Mouse (Mus musculus) lung, adult 2 months (tissue): Measurements from ENCODE around the gene Frat2. TPM values are rescaled to one million over a fixed set of nuclear protein-coding genes. Genes with fewer than 3 reads are reported as not detected.

ENCODE experiments used
- DNase-seq: peaks from one replicate; pipeline ENCODE4 v3.0.0; 2022
- H3K4me1 ChIP-seq: fragments of 200-500 bp; 2 replicates; pipeline ENCODE4 v1.6.1; 2011; ENCODE audit warnings: low read length; ENCODE audit not compliant: control insufficient read depth, insufficient read depth
- H3K4me3 ChIP-seq: fragments of 200-500 bp; replicated peaks from 2 replicates; pipeline ENCODE3; 2011; ENCODE audit warnings: low read depth, mild to moderate bottlenecking, control low read depth, low read length; ENCODE audit errors: extremely low read depth
- CTCF ChIP-seq: fragments of 200-500 bp; IDR thresholded peaks from 2 replicates; pipeline ENCODE4 v1.5.1; 2011; ENCODE audit warnings: mild to moderate bottlenecking, low read length, control low read depth; ENCODE audit not compliant: insufficient read depth
- POLR2A ChIP-seq: fragments of 200-500 bp; IDR thresholded peaks from 2 replicates; pipeline ENCODE4 v1.6.1; 2011; ENCODE audit warnings: low read depth, mild to moderate bottlenecking, control low read depth, low read length, borderline replicate concordance; ENCODE audit errors: extremely low read depth
- WGBS: fragments of 180-500 bp; shearing (Covaris S2); methylation state at CpG from one replicate; pipeline ENCODE4 v1.1.7; 2018; 5-methylcytosine and 5-hydroxymethylcytosine counted together
- polyA plus RNA-seq: library from polyadenylated mRNA; depleted of rRNA; stranded (reverse); fragments of >200 nt; gene quantifications from 2 replicates; pipeline ENCODE4 v1.2.3, GENCODE M21; 2012

Gene Frat2
- polyA plus RNA-seq, 1 experiment = 3.3 TPM

DNA sequence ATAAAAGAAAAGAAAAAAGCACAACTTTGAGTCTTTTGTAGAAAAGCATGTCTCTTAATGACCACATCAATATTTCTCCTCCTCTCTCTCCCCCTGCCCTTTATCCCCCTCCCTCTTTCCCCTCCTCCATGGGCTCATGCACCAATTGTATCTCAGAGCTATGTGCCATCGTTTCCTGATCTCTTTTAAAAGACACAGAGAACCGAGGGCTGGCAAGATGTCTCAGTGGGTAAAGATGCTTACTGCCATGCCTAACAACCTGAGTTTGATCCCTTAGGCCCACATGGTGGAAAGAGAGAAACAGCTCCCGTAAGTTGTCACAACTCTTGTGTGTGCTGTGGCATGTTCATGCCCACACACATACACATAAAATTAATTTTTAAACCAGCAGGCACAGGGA lies 11.2 kb downstream of the Frat2 start:
- TF ChIP-seq POLR2A = no peak
- WGBS = 56% methylated on average over 3 of the region's 3 CpGs
- no peaks in the 10 kb centered on the region; the same call in 1 of the 2 replicates for H3K4me1 ChIP-seq
- no peak for DNase-seq
- H3K4me3 ChIP-seq = no peak overlapping the region

DNA sequence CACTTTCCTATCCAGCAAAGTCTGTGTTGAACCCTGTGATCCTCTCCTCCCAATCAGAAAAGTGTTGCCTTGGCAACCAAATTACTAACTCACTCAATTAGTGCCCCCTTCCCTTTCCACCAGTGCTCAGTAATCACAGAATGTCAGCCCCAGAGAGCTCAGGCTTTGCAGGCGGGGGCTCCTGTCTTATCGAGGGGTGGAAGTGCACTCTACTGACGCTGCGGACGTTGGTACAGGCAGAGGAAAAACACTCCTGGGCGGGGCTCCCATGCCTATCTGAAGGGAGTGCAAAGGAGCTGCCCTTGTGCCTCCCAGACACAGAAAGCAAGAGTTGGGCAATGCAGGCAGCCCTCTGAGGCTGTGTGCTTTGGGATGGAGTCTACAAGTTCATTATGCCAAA lies 12.1 kb downstream of the Frat2 start:
- 6% methylated on average over 6 of the region's 6 CpGs for WGBS
- peaks cover 2% of the 10 kb centered on the region; the same call in 1 of the 2 replicates for H3K4me1 ChIP-seq
- DNase-seq = no peak
- no peak overlapping the region for H3K4me3 ChIP-seq
- TF ChIP-seq POLR2A (no peak), CTCF (no peak)

DNA sequence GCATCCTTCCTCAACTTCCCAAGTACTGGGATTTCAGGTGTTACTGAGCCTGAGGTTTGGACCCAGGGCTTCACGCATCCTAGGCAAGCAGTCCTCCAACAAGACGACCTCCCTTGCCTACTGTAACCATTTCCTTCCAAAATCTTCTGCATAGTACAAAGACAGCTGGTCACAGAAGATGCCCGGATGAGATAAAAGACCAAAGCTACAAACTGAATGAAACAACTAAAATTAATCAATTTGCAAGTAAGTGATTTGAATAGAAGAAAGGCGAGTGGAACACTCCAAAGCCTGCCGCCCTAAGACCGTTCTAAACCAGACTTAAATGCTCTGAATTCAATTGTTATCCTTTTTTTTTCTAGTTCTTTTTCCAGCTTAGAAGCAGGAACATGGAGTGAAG lies 12.5 kb downstream of the Frat2 start:
- 66% methylated on average over 6 of the region's 6 CpGs for WGBS
- no peak for TF ChIP-seq CTCF
- TF ChIP-seq POLR2A = no peak
- DNase-seq = no peak
- Histone ChIP-seq H3K4me3 (no peak overlapping the region), H3K4me1 (peaks cover 2% of the 10 kb centered on the region; the same call in 1 of the 2 replicates)

DNA sequence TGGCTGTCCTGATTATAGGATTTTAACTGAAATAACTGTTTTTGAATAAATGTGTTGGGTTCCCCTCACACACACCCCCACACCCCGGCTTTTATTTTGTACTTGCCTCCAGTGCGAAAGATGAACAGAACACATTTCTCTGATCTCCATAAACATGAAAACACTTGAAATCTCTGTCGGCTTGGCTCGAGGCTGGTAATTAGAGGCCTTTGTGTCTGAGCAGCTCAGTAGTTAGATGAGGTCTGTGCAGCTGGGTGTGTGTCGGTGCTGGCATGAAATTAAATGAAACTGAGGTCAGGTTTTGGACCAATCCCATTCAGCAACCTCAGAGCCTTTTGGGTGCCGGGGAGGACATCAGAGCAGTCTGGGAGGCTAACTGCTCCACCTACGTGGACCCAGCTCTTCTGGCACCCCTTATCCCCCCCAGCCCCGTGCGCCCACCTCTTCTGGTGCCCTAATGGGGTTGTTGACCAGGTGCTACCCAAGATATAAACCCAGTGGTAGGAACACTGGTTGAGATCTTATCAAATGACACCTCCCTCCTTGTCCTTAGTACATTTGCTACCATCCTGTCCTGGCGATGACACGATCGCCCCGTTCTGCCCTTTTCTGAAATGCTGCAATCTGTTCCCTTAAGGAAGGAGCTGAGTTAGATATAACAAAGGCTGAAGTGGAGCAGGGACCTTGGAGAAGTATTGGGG lies 15.3 kb downstream of the Frat2 start:
- Histone ChIP-seq H3K4me1 (0 out of 2 replicates have a peak, but pooled peaks cover 4% of the 10 kb centered on the region), H3K4me3 (no peak overlapping the region)
- DNase-seq = no peak
- TF ChIP-seq CTCF (no peak), POLR2A (no peak)
- 89% methylated on average over 13 of the region's 13 CpGs for whole genome bisulfite sequencing

DNA sequence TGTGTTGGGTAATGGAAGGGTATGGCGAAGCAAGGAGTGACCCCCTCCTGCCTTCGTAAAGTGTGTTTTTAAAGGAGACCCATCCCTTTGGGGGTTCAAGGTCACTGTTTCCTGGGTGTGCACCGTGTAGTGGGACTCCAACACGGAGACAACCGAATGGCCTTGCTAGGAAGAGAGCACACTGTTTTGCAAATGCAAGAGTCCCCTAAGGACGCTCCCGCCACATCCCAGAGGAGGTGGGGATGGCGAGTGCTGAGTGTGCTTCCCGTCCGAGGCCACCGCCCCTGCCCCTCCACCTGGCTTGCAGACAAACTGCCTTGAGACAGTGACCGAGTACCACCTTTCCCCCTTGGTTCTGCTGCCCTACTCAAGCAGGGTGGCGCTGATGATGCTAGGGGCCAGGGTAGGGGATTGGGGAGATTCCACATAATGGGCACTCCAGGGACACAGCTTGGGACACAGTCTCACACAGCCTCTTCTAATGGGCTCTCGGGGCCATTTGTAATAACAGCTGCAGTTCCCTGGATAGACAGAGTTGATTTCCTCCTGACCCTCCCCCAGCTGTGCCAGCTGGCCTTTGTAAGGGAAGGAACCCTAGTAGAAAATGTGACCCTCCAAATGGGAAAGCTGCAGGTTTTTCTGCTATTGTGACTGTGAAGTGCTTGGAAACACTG lies 16.1 kb downstream of the Frat2 start:
- no peak overlapping the region for H3K4me3 ChIP-seq
- 60% methylated on average over 14 of the region's 14 CpGs for WGBS

DNA sequence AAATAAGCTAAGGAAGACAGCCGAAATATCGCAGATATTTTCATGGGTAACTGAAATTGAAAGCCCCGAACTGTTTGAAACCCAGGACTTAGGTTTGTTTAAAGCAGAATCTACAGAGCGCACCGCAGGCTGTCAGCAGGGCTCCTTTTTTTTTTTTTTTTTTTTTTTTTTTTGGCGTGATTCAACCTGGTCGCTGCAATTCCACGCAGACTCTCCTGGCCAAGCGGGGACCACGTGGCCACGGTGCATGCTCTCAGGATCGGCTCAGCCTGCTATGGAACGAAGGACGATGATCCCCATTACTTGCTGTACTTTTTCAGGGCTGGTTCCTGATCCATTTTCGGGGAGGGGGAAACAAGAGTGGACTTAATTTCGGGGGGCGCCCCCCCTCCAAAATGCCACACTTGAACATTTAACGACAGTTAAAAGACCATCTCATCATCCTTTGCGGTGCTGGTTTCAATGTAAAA lies 16.8 kb downstream of the Frat2 start:
- no peak for TF ChIP-seq CTCF
- TF ChIP-seq POLR2A = no peak
- peak overlapping the region; percentile 98 for H3K4me3 ChIP-seq
- 3% methylated on average over 19 of the region's 19 CpGs for WGBS
- no peak for DNase-seq
- 0 out of 2 replicates have a peak, but pooled peaks cover 4% of the 10 kb centered on the region for H3K4me1 ChIP-seq

More for the DNA sequence above, 16.1 kb downstream of the Frat2 start:
- DNase-seq = no peak
- H3K4me1 ChIP-seq = 0 out of 2 replicates have a peak, but pooled peaks cover 4% of the 10 kb centered on the region
- TF ChIP-seq POLR2A (no peak), CTCF (no peak)

DNA sequence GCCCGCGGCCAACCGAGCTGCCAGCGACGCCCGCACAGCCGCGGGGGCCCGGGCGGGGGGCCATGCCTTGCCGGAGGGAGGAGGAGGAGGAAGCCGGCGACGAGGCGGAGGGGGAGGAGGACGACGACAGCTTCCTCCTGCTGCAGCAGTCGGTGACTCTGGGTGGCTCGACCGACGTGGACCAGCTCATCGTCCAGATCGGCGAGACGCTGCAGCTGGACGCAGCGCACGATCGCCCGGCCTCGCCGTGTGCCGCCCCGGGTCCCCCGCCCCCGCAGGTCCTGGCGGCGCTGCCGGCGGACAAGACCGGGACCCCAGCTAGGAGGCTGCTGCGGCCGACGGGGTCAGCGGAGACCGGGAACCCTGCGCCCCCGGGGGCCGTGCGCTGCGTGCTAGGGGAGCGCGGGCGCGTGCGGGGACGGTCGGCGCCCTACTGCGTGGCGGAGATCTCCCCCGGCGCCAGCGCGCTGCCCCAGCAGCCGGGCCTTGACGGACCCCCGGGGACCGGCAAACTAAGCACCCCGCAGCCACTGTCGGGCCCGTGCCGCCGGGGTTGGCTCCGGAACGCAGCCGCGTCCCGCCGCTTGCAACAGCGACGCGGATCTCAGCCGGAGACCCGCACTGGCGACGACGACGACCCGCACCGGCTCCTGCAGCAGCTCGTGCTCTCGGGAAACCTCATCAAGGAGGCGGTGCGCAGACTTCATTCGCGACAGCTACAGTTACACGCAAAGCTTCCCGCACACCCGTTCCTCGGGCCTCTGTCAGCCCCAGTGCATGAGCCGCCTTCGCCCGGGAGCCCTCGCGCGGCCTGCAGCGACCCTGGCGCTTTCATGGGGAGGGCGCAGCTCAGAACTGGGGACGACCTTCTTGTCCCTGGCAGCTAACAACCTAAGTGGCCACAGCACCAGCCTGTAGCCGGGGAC lies 17.6 kb downstream of the Frat2 start:
- WGBS = under 1% methylated on average over 101 of the region's 112 CpGs
- peak; percentile 54 for DNase-seq
- peak; percentile 5; the same call in 1 of the 2 replicates for TF ChIP-seq POLR2A
- TF ChIP-seq CTCF = no peak
- Histone ChIP-seq H3K4me3 (peak overlapping the region; percentile 98), H3K4me1 (0 out of 2 replicates have a peak, but pooled peaks cover 4% of the 10 kb centered on the region)

DNA sequence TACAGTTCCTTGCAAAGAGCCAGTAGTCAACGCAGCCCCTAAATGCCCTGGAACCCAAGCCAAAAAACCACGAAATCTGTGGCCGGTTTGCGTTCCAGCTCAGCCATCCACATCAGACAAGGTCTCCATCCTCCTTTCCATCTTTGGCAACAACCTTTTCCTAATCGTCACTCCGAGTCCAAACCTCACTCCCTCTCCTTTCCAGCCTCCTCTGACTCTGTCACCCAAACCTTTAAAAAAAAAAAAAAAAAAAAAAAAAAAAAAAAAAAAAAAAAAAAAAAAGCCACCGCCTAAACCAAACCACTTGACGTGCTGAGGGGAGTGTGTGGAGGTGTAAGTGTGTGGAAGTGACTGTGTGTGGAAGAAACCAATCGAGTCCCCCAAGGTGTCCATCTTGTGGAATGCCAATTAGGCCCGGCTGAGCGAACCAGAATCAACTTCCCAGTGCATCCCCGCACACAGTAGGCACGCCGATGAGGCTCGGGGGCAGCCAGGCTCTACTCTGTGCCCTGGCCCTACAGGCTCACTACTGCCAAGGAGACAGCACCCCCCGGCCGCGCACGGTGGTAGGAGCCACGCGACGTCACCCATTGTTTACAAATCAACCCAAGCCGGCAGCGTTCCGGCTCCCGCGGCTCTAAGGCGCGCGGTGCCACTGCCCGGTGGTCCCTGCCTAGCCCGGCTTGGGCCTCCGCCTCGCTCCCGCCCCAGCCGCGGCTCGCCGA lies 18.4 kb downstream of the Frat2 start, which contains the start of gene Frat1:
Frat1 (plus strand) TSS at position 590 of the 725 bp plus-strand sequence.
- under 1% methylated on average over 38 of the region's 39 CpGs for WGBS
- TF ChIP-seq CTCF (no peak), POLR2A (peak; percentile 54; the same call in 1 of the 2 replicates)
- Histone ChIP-seq H3K4me3 (peak within 1 kb of the TSS; percentile 98), H3K4me1 (0 out of 2 replicates have a peak, but pooled peaks cover 4% of the 10 kb centered on the region)
- DNase-seq = peak; percentile 94
